Mouse (Mus musculus) stomach, postnatal 0 days (tissue): Measurements from ENCODE around the gene Gck.

ENCODE experiments used
- CTCF ChIP-seq: IDR thresholded peaks from 2 replicates; pipeline ENCODE4 v1.5.1; 2016; ENCODE audit warnings: antibody characterized with exemption, low read depth, mild to moderate bottlenecking, moderate library complexity
- EP300 ChIP-seq: optimal IDR thresholded peaks from 2 replicates; pipeline ENCODE3; 2016; ENCODE audit warnings: antibody characterized with exemption

DNA sequence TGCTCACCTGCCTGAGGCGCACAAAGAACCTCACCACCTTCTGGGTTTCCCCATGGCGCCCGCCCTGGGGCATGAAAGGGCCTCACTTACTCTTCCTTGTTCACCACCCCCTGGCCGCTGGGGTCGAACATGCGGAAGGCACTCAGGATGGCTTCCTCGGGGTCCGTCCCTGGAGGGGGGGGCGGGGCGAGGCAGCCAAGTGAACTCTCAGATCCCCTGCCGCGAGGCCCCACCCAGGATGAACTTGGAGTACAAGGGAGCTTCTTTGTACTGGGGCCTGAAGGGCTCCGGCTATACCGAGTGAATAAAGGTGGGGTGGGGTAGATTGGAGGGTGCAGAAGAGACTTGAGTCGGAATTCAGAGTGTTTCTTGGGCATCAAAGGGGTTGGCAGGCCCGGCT is 52.7 kb downstream of the Gck start:
- TF ChIP-seq CTCF (no peak), EP300 (no peak)
